Mouse (Mus musculus): ENCODE results near the gene Ggt5. TPM values are rescaled to one million over a fixed set of nuclear protein-coding genes. Genes with fewer than 3 reads are reported as not detected.

The Ggt5 gene
- 11.0 TPM for polyA plus RNA-seq (2015; fragmentation: Illumina TruSeq; extraction: RNeasy Lipid Tissue Mini Kit (QIAGEN cat#74804); ENCODE audit: insufficient read depth, low replicate concordance)

GRCm38 (mm10) chr10:75589129-75589528, at the start of gene Ggt5:
TSS of gene Ggt5 (plus strand) at chr10:75589340.

DNA sequence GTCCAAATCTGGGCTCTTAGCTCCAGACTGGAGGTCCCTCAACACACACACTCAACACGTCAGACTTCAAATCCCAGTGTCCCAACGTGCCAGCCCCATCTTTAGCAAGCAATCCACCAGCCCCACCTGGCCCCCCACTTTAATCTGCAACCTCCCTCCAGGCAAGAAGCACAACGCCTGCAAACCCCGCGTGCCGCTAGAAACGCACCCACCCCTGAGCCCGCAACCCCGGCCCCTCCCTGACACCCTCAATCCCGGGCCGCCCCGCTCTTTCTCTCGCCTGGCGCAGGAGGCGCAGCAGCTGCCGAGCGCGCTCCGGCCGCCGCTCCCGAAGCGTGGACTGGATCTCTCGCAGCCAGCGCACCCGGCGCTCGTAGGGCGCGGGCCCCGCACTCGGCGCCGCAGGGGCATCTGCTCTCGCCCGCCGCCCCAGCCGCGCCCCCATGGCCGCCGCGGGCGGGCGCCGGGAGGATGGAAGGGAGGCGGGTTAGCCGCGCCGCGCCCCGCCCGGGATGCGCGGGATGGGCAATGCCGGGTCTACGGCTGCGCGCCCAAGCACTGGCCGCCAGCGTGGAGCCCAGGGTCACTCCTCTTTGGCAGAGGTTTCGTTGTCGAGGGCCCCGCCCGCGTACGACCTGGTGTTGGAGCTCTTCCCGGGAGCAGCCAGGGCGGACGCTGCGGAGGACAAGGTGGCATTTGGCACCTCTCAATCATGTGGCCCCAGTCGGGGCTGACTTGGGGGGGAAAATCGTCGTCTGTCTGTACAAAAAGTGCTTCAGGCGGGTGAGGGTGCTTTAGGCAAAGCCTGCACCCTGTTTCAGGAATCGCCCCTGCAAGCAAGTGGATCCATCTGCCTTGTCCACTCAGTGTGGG, 29.2 kb upstream of the Ggt5 start, which contains the start of gene Lrrc75b:
Lrrc75b (minus strand) TSS at position 655 of the 873 bp plus-strand sequence.

DNA sequence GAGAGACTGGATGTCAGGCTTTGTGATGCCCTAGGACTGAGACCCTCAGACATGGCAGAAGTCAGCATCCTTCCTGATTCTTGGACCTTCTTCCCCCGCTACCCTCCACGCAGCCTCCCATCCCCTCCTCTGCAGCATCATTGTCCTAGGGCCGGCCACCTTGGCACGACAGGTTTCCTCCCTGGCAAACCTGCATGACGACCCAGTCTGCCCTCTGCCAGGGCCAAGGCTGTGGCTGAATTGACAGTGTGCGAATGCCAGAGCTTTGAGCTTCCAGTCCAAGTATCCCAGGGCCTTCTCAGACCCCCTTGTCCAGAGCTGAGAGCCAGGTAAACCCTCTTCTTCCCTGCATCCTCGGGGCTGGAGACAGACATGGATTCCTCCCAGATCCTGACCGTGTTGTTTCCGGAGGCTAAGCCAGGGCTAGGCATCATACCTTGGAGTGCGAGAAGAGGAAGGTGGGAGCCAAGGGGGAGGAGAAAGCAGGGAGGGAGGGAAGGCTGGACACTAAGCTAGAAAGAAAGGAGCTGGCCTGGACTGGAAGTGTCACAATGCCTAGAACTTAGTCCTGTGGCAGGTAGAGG, 28.0 kb upstream of the Ggt5 start, which contains the start of gene Ggt1:
Ggt1 (plus strand) TSS at position 534 of the 584 bp plus-strand sequence.

DNA sequence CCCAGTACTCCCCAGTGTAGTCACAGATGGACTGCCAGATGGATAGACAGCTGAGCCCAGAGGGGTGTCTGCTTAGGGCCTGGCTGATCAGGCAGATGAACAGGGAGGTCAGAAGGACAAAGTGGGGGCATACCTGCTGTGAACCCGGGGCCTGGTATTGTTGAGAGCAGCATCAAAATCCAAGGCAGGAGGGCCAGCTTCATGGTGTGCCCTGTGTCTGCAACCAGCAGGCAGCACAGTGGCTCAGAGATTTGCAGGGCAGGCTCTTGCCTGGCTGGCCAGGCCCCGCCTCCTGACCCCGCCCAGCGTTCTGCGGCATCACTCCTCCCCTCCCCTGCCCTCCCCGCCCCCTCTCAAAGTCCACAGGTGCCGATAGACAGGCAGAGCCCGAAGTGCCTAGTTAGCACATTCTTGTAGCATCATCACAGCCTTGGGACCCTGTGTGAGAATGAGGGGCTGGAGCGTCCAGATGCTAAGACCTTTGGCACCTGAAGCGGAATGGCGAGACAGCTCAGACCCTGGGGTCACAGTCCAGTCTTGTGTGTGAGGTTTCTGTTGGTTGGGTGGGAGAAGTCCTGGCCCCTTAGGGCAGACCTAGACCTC, 54.7 kb downstream of the Ggt5 start, which contains the start of gene Susd2:
Susd2 (minus strand) TSS at position 268 of the 603 bp plus-strand sequence.

Other genes starting within 250 kb of the Ggt5 start
- 3.4 TPM for gene Upb1, start 188.2 kb upstream of the Ggt5 start, polyA plus RNA-seq (2015; fragmentation: Illumina TruSeq; extraction: RNeasy Lipid Tissue Mini Kit (QIAGEN cat#74804); ENCODE audit: insufficient read depth, low replicate concordance)
- 134 TPM for gene Snrpd3, start 71.8 kb upstream of the Ggt5 start, polyA plus RNA-seq (2015; fragmentation: Illumina TruSeq; extraction: RNeasy Lipid Tissue Mini Kit (QIAGEN cat#74804); ENCODE audit: insufficient read depth, low replicate concordance)
- gene Gucd1, start 71.4 kb upstream of the Ggt5 start, polyA plus RNA-seq (2015; fragmentation: Illumina TruSeq; extraction: RNeasy Lipid Tissue Mini Kit (QIAGEN cat#74804); ENCODE audit: insufficient read depth, low replicate concordance): 54.9 TPM
- 2.1 TPM for gene Lrrc75b, start 29.0 kb upstream of the Ggt5 start, polyA plus RNA-seq (2015; fragmentation: Illumina TruSeq; extraction: RNeasy Lipid Tissue Mini Kit (QIAGEN cat#74804); ENCODE audit: insufficient read depth, low replicate concordance)
- 3.0 TPM for gene Ggt1, start 27.7 kb upstream of the Ggt5 start, polyA plus RNA-seq (2015; fragmentation: Illumina TruSeq; extraction: RNeasy Lipid Tissue Mini Kit (QIAGEN cat#74804); ENCODE audit: insufficient read depth, low replicate concordance)
- gene Susd2, start 54.7 kb downstream of the Ggt5 start, polyA plus RNA-seq (2015; fragmentation: Illumina TruSeq; extraction: RNeasy Lipid Tissue Mini Kit (QIAGEN cat#74804); ENCODE audit: insufficient read depth, low replicate concordance): 6.8 TPM
- gene Cabin1, start 175.0 kb downstream of the Ggt5 start, polyA plus RNA-seq (2015; fragmentation: Illumina TruSeq; extraction: RNeasy Lipid Tissue Mini Kit (QIAGEN cat#74804); ENCODE audit: insufficient read depth, low replicate concordance): 20.7 TPM
- 20.6 TPM for gene Ddt, start 184.1 kb downstream of the Ggt5 start, polyA plus RNA-seq (2015; fragmentation: Illumina TruSeq; extraction: RNeasy Lipid Tissue Mini Kit (QIAGEN cat#74804); ENCODE audit: insufficient read depth, low replicate concordance)
- not detected for gene Gm20441, start 191.6 kb downstream of the Ggt5 start, polyA plus RNA-seq (2015; fragmentation: Illumina TruSeq; extraction: RNeasy Lipid Tissue Mini Kit (QIAGEN cat#74804); ENCODE audit: insufficient read depth, low replicate concordance)
- 4.1 TPM for gene Gstt3, start 192.1 kb downstream of the Ggt5 start, polyA plus RNA-seq (2015; fragmentation: Illumina TruSeq; extraction: RNeasy Lipid Tissue Mini Kit (QIAGEN cat#74804); ENCODE audit: insufficient read depth, low replicate concordance)
- 12.8 TPM for gene Gstt1, start 209.2 kb downstream of the Ggt5 start, polyA plus RNA-seq (2015; fragmentation: Illumina TruSeq; extraction: RNeasy Lipid Tissue Mini Kit (QIAGEN cat#74804); ENCODE audit: insufficient read depth, low replicate concordance)
- not detected for gene Gstt4, start 233.2 kb downstream of the Ggt5 start, polyA plus RNA-seq (2015; fragmentation: Illumina TruSeq; extraction: RNeasy Lipid Tissue Mini Kit (QIAGEN cat#74804); ENCODE audit: insufficient read depth, low replicate concordance)
- gene Gstt2, start 248.1 kb downstream of the Ggt5 start, polyA plus RNA-seq (2015; fragmentation: Illumina TruSeq; extraction: RNeasy Lipid Tissue Mini Kit (QIAGEN cat#74804); ENCODE audit: insufficient read depth, low replicate concordance): 22.7 TPM

All from spleen, adult 10 weeks (tissue).